Mouse (Mus musculus): ENCODE measurements around the gene Lurap1. TPM values are rescaled to one million over a fixed set of nuclear protein-coding genes. Genes with fewer than 3 reads are reported as not detected.

Gene Lurap1
- polyA plus RNA-seq, 2 experiments: 0.10 TPM

DNA sequence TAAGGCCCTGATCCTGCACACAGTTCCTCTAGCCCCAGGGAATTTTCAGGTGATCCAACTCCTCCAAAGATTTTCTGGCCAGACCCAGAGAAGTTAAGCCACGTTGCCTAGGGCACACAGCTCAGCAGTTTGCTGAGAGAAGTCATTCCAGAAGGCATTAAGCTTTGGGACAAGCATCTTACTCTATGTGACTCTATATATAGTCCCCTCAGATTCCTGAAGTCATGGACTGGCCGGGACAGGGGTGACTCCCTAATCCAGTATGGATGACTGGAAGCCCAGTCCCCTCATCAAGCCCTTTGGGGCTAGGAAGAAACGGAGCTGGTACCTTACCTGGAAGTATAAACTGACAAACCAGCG is 296 bp downstream of the Lurap1 start:
- H3K36me3 ChIP-seq (replicated peaks; ENCODE audit: control insufficient read depth, insufficient read depth, low read depth): peaks cover 8% of the 10 kb centered on the region; the same call in 1 of the 2 replicates
- DNase-seq (ENCODE audit: low read depth in 3 of 3, low spot score in 3 of 3) (no peak), ATAC-seq (ENCODE audit: insufficient read depth) (0 out of 2 replicates have a peak, but pooled peaks have one; percentile 4)
- no peak overlapping the region for H3K27ac ChIP-seq
- peaks cover 3 to 7% of the 10 kb centered on the region in 2 experiments; a peak in 3 of 4 replicates for H3K4me1 ChIP-seq (replicated peaks; ENCODE audit: control insufficient read depth in 2 of 2, insufficient read depth in 2 of 2, low read length in 1 of 2)
- WGBS (ENCODE audit: insufficient replicate concordance): 25% methylated on average over 4 of the region's 4 CpGs
- no peak for TF ChIP-seq CTCF (IDR thresholded peaks at IDR 0.05; ENCODE audit: low read depth)
- TF ChIP-seq EP300 (IDR thresholded peaks at IDR 0.05; ENCODE audit: low read depth): no peak
- peak overlapping the region; percentile 75 for H3K4me2 ChIP-seq (ENCODE audit: low read depth)
- H3K9me3 ChIP-seq (ENCODE audit: control insufficient read depth, low read length): no peaks in the 10 kb centered on the region
- H3K4me3 ChIP-seq (ENCODE audit: insufficient read depth in 1 of 2, low read depth in 2 of 2, low read length in 2 of 2): peak overlapping the region; percentile 60 to 71
- peak overlapping the region; percentile 71 for H3K9ac ChIP-seq (replicated peaks)
- H3K27me3 ChIP-seq (ENCODE audit: control insufficient read depth, insufficient read depth, low read length): no peaks in the 10 kb centered on the region

DNA sequence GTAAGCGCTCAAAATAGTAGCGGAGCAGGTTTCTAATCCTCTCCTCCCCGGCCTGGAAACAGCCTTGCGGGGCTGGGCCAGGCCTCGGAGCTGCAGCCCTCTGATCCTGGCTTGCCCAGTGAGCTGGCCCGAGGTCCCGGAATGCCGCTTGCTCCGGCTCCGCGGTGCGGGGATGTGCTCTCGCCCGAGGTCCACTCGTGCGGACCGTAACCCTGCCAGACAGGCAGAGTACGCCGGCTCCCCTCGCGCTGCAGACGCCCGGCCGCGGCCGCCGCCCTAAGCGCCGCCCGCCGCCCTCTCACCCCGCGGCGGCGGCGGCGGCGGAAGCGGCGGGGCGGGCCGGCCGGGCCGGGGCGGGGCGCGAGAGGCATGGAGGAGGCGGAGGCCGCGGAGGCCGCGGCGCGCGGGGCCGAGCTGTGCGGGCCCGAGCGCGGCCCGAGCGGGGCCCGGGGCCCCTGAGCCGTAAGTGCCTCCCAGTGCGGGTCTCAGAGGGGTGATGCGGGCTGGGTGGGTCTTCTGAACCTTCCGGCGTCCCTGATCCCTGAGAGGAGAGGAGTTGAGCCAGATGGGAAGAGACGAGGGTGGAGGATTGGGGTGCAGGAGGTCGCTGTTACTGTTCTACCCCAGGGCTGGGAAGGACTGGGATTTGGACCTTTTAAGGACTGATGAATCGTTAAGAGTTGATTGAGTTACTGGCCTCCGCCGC is 829 bp downstream of the Lurap1 start:
- peaks cover 4% of the 10 kb centered on the region; the same call in 1 of the 2 replicates for H3K36me3 ChIP-seq (replicated peaks; ENCODE audit: control insufficient read depth, insufficient read depth, low read depth)
- H3K9ac ChIP-seq (replicated peaks): peak overlapping the region; percentile 71
- no peaks in the 10 kb centered on the region for H3K27me3 ChIP-seq (ENCODE audit: control insufficient read depth, insufficient read depth, low read length)
- H3K9me3 ChIP-seq (ENCODE audit: control insufficient read depth, low read length): no peaks in the 10 kb centered on the region
- H3K4me3 ChIP-seq (ENCODE audit: insufficient read depth in 1 of 2, low read depth in 2 of 2, low read length in 2 of 2): peak overlapping the region; percentile 60 to 71
- peak; percentile 37 to 52 (median 49) for DNase-seq (ENCODE audit: low read depth in 3 of 3, low spot score in 3 of 3)
- WGBS (ENCODE audit: insufficient replicate concordance): under 1% methylated on average over 57 of the region's 73 CpGs
- no peak overlapping the region; the same call in 1 of the 2 replicates for H3K27ac ChIP-seq
- ATAC-seq (ENCODE audit: insufficient read depth): peak; percentile 92
- TF ChIP-seq CTCF (IDR thresholded peaks at IDR 0.05; ENCODE audit: low read depth) (no peak), EP300 (IDR thresholded peaks at IDR 0.05; ENCODE audit: low read depth) (no peak)
- H3K4me2 ChIP-seq (ENCODE audit: low read depth): peak overlapping the region; percentile 75
- peaks cover 3 to 7% of the 10 kb centered on the region in 2 experiments; a peak in 3 of 4 replicates for H3K4me1 ChIP-seq (replicated peaks; ENCODE audit: control insufficient read depth in 2 of 2, insufficient read depth in 2 of 2, low read length in 1 of 2)

DNA sequence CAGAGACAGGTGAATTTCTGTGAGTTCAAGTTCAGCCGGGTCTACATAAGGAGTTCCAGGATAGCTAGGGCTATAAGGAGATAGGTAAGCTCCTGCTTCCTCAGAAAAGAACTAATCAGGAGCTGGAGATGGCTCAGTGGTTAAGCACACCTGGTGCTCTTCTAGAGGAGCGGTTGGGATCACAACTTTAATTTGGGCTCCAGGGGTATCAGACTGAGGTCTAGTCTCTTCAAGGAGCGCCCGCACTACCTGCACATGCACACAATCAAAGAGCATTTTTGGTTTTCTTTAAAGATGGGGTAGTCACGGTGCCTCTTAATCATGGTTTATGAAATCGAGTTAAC is 1.4 kb downstream of the Lurap1 start:
- WGBS (ENCODE audit: insufficient replicate concordance): 35% methylated on average over 6 of the region's 6 CpGs
- Histone ChIP-seq H3K4me3 (ENCODE audit: insufficient read depth in 1 of 2, low read depth in 2 of 2, low read length in 2 of 2) (peak overlapping the region; percentile 60 to 70), H3K9me3 (ENCODE audit: control insufficient read depth, low read length) (no peaks in the 10 kb centered on the region), H3K27ac (no peak overlapping the region; the same call in 1 of the 2 replicates), H3K4me2 (ENCODE audit: low read depth) (peak overlapping the region; percentile 75), H3K9ac (replicated peaks) (peak overlapping the region; percentile 71), H3K27me3 (ENCODE audit: control insufficient read depth, insufficient read depth, low read length) (peaks cover 2% of the 10 kb centered on the region; the same call in 1 of the 2 replicates), H3K36me3 (replicated peaks; ENCODE audit: control insufficient read depth, insufficient read depth, low read depth) (peaks cover 4% of the 10 kb centered on the region; the same call in 1 of the 2 replicates), H3K4me1 (replicated peaks; ENCODE audit: control insufficient read depth in 2 of 2, insufficient read depth in 2 of 2, low read length in 1 of 2) (peaks cover 3 to 7% of the 10 kb centered on the region in 2 experiments; a peak in 3 of 4 replicates)
- TF ChIP-seq CTCF (IDR thresholded peaks at IDR 0.05; ENCODE audit: low read depth) (no peak), EP300 (IDR thresholded peaks at IDR 0.05; ENCODE audit: low read depth) (no peak)
- peak; percentile 2; the same call in 1 of the 2 replicates for ATAC-seq (ENCODE audit: insufficient read depth)
- DNase-seq (ENCODE audit: low read depth in 3 of 3, low spot score in 3 of 3): no peak

DNA sequence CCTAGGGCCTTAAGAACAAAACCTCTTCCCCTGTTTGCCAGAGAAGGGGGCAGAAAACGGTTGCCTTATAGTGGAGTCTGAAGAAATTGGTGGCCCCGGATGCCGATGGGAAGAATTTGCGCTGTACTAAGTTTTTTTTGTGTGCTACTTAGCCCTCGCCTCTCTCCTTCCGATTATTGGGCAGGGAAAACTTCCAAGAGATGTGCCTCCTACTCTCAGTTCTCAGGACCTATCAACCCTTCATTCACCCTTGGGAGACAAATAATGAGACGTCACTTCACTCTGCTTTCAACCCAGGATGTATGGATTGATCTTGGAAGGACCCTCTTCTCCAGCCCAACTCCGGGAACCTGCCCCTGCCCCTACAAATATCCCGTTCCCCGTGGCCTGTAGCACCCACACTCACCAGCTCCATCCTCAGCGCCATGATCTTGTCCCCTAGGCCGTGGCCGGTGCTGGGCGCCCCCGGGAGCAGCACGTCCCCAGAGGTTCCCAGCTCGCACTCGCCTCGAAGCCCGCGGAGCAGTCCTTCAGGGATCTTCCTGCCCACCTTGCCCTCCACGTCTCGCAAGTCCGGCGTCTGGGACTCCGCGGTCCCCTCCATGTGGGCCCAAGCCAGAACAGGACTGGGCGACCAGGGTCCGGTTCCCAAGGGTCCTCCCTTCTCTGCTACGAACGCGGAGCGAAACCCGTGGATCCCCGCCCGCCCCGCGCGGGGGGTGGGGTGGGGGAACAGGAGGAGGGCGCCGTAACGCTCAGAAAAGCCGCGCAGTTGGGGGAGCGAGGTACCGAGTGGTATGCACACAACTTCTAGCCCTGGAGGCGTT is 7.0 kb downstream of the Lurap1 start:
- DNase-seq (ENCODE audit: low read depth in 3 of 3, low spot score in 3 of 3) (no peak), ATAC-seq (ENCODE audit: insufficient read depth) (no peak)
- peak overlapping the region; percentile 52 for H3K4me2 ChIP-seq (ENCODE audit: low read depth)
- H3K4me1 ChIP-seq (replicated peaks; ENCODE audit: control insufficient read depth in 2 of 2, insufficient read depth in 2 of 2, low read length in 1 of 2): no peaks in the 10 kb centered on the region
- H3K9ac ChIP-seq (replicated peaks): no peak overlapping the region
- H3K9me3 ChIP-seq (ENCODE audit: control insufficient read depth, low read length): no peaks in the 10 kb centered on the region
- TF ChIP-seq CTCF (IDR thresholded peaks at IDR 0.05; ENCODE audit: low read depth) (no peak), EP300 (IDR thresholded peaks at IDR 0.05; ENCODE audit: low read depth) (no peak)
- no peak overlapping the region for H3K27ac ChIP-seq
- H3K4me3 ChIP-seq (ENCODE audit: insufficient read depth in 1 of 2, low read depth in 2 of 2, low read length in 2 of 2): peak overlapping the region; percentile 45 to 51
- H3K27me3 ChIP-seq (ENCODE audit: control insufficient read depth, insufficient read depth, low read length): peaks cover 23% of the 10 kb centered on the region
- 2% methylated on average over 47 of the region's 47 CpGs for WGBS (ENCODE audit: insufficient replicate concordance)
- no peaks in the 10 kb centered on the region for H3K36me3 ChIP-seq (replicated peaks; ENCODE audit: control insufficient read depth, insufficient read depth, low read depth)

DNA sequence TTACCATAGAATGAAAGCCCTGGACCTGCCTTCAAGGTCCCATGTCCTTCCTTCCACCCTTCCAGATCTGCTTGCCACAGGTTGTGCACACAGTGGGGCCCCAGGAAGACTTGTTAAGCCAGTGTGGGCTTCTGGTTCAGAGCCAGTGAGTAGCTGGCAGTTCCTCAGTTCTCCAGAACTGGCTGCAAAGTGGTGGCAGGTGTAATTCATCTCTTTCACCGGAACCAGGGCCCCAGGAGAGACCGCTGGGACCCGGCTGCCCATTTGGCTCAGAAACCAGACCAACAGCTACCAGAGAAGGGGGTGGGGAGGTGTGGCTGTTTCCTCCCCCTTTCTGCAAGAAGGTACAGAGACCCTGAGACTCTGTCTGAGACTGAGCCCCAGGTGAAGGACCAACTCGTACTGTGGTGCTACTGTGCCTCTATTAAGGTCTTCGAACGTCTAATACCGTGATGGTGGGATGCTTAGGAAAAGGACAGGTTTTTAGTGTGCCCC is 7.8 kb downstream of the Lurap1 start:
- no peaks in the 10 kb centered on the region for H3K9me3 ChIP-seq (ENCODE audit: control insufficient read depth, low read length)

More for the DNA sequence above, 7.8 kb downstream of the Lurap1 start:
- Histone ChIP-seq H3K27me3 (ENCODE audit: control insufficient read depth, insufficient read depth, low read length) (peaks cover 23% of the 10 kb centered on the region), H3K36me3 (replicated peaks; ENCODE audit: control insufficient read depth, insufficient read depth, low read depth) (no peaks in the 10 kb centered on the region), H3K4me2 (ENCODE audit: low read depth) (peak overlapping the region; percentile 52), H3K9ac (replicated peaks) (no peak overlapping the region), H3K4me1 (replicated peaks; ENCODE audit: control insufficient read depth in 2 of 2, insufficient read depth in 2 of 2, low read length in 1 of 2) (no peaks in the 10 kb centered on the region), H3K4me3 (ENCODE audit: insufficient read depth in 1 of 2, low read depth in 2 of 2, low read length in 2 of 2) (no peak overlapping the region), H3K27ac (no peak overlapping the region)
- no peak for TF ChIP-seq CTCF (IDR thresholded peaks at IDR 0.05; ENCODE audit: low read depth)
- no peak for TF ChIP-seq EP300 (IDR thresholded peaks at IDR 0.05; ENCODE audit: low read depth)
- no peak for ATAC-seq (ENCODE audit: insufficient read depth)
- 16% methylated on average over 7 of the region's 7 CpGs for WGBS (ENCODE audit: insufficient replicate concordance)
- DNase-seq (ENCODE audit: low read depth in 3 of 3, low spot score in 3 of 3): no peak
